Mouse (Mus musculus) left cerebral cortex, postnatal 25 days (tissue): Measurements from ENCODE around the gene Zfp622. TPM values are rescaled to one million over a fixed set of nuclear protein-coding genes. Genes with fewer than 3 reads are reported as not detected.

ENCODE experiments used
- DNase-seq, 2 experiments: peaks; one replicate each; pipeline ENCODE4 v3.0.0; 2022; ENCODE audit warnings: low spot score in 2 of 2, mixed read lengths in 1 of 2
- intact Hi-C: fragments of 180-260 bp; cut with DNase I; formaldehyde crosslinking; loops from one replicate; pipeline ENCODE4 v1.15.1; 2025
- total RNA-seq, 2 experiments: library from RNA; stranded (reverse); gene quantifications; 2 replicates each; pipeline ENCODE4 v1.2.3; 2021

The Zfp622 gene
- total RNA-seq, result 10 to 100 TPM; 42.5 to 42.6 TPM

DNA sequence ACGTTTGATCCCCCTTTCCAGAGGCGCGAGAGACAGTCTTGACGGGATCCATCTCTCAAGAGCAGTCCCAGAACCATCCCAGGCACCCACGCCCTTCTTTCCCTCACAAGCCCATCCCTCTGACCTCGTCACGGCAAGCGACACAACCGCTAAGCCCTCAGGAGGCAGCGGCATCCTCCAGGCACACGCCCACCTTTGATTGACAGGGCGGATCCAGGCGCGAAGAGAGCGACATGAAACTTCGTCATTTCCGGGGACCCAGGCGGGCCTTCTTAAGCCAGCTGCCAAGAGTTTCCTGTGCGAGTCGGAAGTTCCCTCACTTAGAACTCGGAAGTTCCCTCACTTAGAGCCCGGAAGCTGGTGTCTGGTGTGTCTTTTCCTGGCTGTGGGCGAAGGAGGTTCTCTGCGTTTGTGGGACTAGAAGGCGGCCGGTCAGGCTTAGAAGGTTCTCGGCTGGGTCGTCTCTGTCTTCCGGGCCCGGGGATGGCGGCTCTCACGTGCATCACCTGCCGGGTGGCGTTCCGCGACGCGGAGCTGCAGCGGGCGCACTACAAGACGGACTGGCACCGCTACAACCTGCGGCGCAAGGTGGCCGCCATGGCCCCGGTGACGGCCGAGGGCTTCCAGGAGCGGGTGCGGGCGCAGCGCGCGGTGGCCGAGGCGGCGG is at the start of gene Zfp622:
Gene Zfp622, plus strand, starts transcription at position 300 of the 667 bp plus-strand sequence.
- intact Hi-C loops, result no loop called here
- peak; percentile 95 to 99 for DNase-seq

DNA sequence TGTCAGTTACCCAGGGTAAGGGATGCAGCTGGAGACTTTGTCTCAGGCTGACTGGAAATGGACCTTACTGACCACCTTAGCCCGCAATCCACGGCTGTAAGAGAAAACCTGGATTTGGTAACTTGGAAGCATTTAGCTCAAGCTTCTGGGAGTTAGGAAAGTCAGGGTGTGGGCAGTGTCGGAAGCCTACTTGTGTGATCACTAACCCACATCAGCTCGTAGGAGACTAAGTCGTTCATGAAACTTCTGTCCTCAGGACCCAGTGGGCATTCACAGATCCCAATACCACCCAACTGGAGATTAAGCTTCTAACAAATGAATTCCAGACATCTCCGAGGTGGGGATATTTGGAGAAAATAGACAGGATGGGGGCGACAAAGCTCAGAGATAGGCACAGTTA is 49.8 kb upstream of the Zfp622 start:
- intact Hi-C loops, result no loop called here
- DNase-seq, result no peak

DNA sequence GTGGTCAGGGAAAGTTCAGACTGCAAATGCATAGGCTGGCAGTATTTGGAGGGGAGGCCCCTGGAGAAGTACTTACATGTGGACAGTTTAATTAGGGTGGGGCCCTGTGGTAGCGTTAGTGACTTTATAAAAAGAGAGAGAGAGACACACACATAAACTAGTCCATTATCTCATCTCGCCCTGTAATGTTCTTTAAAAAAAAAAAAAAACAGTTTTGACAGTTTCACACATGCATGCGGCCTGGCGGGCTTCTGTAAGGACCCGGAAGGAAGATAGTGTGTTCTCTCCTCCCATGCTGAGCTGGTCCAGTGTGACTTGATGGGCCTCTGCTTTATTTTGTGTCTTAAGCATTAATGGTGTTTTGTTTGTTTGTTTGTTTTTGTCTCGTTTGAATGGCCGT is 45.7 kb upstream of the Zfp622 start:
- intact Hi-C loops, result no loop called here
- no peak for DNase-seq

DNA sequence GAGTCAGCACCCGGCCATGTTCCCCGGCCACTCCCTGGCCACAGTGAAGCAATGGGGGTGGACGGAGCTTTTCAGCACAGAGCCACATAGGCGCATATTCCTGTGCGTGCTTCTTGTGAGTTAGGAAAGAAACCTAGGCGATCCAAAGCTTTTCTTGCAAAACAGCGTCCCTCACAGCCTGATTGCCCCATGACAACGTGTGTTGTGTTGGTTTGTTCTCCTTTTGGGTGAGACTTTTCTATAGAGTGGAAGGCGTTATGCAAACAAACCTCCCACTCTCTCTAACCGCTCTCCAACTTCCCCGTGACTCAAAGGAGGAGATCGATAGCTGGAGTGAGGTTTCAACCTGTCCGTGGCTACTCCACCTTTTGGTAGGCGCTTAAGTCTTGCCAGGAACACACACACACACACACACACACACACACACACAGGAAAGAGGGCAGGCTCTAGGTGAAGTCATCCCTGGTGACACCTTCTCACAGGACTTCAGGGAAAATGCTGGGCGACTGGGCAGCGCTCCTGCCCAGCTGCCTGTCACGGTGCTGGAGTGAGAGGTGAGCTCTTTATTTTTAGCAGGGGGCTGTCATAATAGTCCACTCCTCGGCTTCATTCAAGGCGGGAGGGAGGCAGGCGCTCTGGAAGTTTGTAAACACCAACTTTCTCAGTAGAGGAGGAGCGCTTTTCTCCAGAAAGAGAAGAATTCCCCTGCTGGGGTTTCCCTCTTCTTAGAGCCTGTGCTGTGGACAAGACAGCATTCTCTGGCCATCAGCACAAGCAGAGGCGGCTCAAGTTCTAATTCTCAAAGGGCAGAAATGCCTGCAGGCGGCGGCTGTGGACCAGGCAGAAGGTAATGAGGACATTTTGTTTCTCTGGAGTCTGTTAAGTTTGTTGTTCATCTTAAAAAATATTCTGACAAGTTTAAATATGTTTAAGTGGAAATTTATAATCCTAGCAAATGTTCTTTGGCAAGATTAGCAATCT is 43.5 kb upstream of the Zfp622 start:
- intact Hi-C loops, result no loop called here
- peak in 1 of 2 experiments; percentile 20 for DNase-seq

DNA sequence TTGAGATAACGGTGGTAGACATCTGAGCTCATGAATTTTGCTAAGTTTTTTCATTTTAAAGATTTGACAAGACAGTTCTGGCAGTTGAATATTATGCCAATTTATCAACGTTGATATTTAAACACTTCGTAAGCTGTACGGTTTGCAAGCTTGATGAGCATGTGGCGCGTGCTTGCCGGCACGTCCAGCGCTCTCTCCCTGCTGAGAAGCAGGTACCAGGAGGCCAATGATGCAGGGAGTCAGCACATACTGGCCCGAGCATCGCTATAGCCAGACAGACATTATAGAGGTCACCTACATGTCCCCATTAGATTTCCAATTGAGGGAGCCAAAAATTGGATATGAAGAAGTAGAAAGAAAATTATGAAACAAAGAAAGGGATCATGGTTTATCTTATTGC is 42.7 kb upstream of the Zfp622 start:
- intact Hi-C loops, result no loop called here
- DNase-seq, result no peak

DNA sequence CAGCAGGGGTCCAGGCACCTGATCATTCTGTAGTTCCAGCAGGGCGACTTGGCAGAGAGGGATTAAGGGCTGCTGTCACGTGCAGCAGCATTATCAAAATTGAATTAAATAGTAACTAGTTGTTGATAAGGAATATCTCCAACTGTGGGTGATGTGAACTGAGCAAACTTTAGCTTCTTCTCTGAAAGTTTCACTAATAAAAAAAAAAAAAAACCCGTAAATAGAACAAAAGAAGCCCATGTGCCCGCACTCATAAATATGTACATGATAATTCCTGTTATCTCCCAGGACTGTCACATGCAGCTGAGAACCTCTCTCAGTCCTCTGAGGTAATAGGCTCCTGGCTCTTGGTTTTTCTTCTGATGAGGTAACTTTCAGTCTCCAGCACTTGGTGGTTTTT is 41.8 kb upstream of the Zfp622 start:
- DNase-seq, result no peak
- intact Hi-C loops, result no loop called here

DNA sequence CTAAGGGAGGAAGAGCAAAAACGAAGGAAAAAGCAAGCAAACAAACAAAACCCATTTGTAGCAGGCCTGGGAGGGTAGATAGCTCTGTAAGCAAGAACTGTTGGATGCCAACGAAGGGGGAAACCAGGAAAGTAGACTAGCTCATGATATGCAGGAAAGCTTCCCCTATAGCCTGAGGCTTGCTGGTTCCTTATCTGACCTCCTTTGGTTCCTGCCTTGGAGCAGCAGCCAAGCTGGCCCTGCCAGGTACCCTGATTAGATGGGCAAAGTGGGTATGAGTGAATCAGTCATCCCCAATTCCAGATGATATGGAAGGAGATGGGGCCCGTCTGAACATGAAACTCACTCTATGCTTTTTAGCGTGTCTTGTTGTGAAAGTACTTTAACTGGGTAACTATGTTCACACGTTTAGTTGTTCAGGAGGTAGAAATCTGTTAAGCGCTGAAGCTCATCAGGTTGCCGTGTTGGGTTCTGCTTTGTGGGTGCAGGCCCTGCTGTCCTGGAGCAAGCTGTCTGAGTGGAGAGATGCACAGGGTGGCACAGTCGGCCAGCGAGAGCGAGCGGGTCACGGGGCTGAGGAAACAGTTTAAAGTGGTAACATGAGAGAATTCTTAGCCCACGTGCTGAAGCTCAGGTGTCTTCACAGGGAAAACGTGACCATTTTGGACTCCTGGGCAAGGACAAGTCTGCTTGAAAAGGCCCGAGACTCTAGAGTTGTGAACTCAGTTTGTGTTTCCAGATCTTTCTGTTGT is 40.6 kb upstream of the Zfp622 start:
- DNase-seq, result no peak
- intact Hi-C loops, result no loop called here

DNA sequence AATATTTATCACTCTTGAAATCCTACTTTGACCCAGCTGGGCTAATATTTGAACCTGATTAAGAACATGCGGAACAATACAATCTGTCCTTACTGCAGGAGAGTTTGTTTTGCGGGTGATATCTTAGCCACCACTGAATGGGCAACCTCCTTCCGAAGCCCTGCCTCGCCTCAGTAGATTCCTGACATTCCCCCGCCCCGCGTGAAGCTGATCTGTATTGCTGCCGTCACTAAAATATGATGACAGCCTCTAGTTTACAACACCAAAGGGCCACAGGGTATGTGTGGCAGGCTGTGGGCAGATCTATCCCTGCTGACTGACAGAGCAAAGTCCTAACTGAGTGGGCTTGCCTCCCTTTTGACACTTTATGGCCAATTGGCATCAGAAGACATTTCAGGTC is 38.9 kb upstream of the Zfp622 start:
- no peak for DNase-seq
- intact Hi-C loops, result no loop called here

DNA sequence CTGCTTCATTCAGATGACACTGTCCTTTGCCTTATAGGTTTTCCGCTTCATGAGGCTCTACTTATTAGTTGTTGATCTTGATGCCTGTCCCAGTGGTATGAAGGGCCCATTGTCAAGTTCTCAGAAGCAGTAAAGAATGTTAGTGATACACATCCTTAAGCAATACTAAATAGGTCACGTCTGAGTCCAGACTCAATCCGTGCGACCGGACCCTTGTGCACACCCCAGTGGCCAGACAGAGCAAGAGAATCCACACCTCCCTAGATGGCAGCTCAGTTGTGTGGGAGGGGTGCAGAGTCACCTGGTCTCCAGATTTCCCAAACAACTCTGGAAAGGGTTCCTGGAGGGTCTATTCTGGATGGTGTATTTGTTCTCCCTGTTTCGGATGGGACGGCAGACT is 37.7 kb upstream of the Zfp622 start:
- DNase-seq, result no peak
- intact Hi-C loops, result no loop called here

DNA sequence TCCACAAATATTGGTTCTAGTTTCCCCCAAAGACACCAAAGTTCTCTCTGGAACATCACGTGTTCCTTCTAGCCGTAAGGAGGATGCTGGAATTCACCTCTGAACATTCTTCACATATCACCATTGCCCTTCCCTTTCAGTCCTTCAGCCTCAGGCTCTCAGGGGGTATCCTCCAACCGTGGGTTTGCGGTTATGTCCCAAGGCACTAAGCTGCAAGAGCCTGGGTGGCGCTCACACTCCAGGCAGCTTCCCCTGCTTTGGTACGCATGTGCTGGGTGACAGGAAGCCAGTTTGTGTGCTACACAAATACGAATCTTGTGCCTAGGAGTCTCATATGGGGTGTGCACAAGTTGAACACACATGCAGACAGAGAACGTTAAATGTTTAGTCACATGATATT is 36.8 kb upstream of the Zfp622 start:
- no peak for DNase-seq
- intact Hi-C loops, result no loop called here

DNA sequence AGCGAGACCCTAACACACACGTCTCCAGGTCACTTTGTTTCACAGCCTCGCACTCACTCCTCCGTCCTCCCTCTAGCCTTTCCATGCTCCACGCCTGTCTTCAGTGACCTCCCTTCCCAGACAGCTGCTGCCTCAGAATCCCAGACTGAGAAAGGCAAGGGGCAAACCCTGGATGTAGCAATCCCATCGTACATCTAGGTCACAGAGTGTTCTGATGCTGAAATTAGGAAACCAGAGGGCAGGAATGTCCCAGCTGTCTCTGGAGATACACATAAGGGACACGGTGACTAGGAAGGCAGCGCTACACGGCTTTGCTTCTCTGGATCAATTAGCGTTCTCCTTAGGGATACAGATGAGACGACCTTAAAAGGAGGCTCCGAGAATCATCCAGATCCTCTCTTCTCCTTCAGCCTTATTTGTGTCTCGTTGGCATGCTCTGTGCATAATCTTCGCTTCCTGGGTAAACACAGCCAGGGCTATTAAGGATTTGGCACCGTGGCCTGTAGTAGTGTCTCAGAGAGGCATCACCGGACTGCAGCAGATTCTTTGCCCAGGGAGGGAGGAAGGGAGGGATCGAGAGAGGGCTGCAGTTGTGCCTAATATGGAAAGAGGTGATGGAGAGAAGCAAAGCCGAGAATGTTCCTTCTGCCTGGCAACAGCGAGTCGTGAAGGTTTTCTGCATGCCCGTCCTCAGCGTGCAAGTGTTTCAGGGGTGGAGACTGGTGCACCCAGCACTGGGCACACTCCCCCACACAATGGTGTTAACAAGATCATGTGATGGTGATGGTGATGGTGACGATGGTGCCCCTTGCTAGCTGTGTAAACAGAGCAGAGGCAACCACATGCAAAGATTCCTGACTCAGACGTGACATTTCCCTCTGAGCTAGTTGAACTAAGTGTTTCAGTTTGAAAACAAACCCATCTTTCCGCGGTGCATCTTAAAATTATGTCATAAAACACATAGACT is 35.6 kb upstream of the Zfp622 start:
- peak in 1 of 2 experiments; percentile 41 for DNase-seq
- intact Hi-C loops, result no loop called here

DNA sequence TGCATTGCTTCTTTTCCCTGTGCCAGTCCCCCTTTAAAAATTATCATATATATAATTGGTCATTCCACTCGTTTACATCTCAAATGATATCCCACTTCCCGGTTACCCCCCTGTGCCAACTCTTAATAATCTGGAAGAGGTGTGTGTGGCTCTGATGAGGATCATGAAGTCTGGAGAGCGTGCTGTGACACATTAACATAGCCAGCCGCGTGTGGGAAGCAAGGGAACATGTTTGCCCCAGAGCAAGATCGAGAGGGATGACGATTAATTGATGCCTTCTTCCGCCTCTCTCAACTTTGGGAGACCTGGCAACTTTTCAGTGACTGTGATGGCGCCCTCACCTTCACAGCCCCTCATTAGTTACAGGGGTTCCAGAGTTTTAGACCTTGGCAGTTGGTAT is 34.5 kb upstream of the Zfp622 start:
- intact Hi-C loops, result loop anchor here (10.0 kb wide), 2 partner anchors 525 to 1355 kb away; no protein-coding TSS in a partner anchor
- DNase-seq, result no peak

DNA sequence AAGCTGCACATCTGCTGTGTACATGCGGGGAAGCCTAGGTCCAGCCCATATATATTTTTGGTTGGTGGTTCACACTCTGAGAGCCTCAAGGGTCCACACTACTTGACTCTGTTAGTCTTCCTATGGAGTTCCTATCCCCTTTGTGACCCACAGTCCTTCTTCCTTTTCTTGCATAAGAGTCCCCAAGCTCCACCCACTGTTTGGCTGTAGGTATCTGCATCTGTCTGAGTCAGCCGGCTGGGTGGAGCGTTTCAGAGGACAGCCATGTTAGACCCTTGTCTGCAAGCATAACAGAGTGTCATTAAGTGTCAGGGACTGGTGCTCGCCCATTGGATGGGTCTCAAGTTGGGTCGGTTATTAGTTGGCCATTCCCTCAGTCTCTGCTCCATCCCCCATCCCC is 33.6 kb upstream of the Zfp622 start:
- intact Hi-C loops, result loop anchor here (10.0 kb wide), 2 partner anchors 526 to 1356 kb away; no protein-coding TSS in a partner anchor

DNA sequence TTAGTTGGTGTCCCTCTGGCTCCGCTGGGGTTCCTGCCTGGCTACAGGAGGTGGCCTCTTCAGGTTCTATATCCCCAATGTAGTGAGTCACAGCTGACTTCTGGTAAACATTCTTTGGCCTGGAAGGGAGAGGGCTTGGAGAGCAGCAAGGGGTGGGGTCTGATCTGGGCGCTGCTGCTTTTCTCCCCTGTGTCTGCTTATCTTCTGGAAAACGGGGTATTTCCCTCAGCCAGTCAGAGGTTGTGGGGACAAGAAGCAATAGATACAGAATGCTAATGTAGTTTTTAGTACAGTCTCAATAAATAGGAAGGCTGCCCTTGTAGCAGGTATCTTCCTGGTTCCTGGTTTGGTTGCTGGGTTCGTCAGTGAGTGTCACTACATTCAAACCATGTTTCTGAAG is 33.1 kb upstream of the Zfp622 start:
- DNase-seq, result no peak
- intact Hi-C loops, result loop anchor here (10.0 kb wide), 2 partner anchors 526 to 1356 kb away; no protein-coding TSS in a partner anchor

More for the DNA sequence above, 33.6 kb upstream of the Zfp622 start:
- DNase-seq, result no peak

DNA sequence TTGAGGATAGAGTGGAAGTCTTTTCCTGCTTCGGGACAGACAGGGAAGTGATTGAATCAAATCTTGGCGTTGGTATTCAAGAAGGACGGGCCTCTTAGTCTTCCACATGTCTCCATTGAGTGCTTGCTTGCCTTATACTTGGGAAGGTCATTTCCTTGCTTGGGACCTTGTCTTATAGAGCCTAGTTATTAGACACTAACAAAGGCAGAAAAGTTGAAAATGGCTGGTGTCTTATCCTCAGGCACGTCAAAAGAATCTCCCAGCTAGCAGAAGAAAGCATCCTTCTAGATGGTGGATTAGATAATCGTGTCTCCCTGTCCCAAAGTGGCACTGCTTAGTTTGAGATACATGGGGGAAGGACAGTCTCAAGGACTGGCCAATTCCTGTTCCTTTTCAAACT is 28.2 kb upstream of the Zfp622 start:
- intact Hi-C loops, result loop anchor here (2.0 to 10.0 kb wide), 4 partner anchors 149 to 1361 kb away; no protein-coding TSS in a partner anchor

DNA sequence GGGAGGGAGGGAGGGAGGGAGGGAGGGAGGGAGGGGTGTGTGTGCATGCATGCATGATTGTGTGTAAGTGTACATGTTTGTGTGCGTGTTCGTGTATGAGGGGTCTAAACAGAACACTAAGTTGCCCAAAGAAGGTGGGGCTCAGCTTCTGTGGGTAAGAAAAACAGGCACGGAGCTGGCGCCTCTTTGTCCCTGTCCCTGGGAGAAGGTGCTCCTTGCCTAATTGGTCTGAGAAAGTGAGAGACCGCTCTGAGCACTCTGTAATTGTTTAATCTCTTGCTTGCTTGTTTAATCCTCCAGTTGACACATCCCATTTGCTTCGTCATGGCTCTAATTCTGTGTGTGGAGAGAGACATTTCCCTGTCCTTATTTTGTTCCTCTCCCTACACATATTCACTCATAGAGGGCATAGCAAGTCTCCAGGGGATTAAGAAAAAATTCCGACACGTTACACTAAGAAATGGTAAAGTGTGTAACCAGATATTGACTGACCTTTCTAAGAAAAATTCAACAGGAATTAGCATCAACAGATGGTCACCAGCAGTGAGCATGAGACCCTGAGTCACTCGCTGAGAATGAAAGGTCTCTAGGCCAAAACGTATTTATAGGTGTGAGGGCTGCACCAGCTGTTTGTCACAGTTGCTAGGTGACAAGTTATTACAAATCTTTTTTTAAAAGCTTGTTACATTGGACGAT is 27.6 kb upstream of the Zfp622 start:
- DNase-seq, result no peak

More for the DNA sequence above, 28.2 kb upstream of the Zfp622 start:
- DNase-seq, result no peak

DNA sequence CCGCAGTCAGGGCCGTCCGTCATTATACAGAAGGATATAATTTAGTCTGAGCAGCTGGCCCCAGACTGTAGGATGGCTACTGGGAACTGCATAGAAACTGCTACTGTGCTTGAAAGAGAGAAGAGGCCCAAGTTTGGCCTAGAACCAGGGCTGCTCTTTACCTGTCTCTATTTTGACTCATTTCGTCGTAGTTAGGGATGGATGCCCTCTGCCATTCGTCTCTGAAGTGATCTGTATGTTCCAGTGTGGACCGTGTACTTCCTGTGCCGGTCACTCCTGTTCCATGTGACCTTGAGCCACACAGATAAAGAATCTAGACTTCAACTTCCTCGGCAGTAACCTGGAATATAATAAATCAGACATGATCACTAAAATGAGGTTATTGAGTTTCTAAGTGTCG is 26.5 kb upstream of the Zfp622 start:
- intact Hi-C loops, result loop anchor here (2.0 to 10.0 kb wide), 4 partner anchors 151 to 1363 kb away; no protein-coding TSS in a partner anchor
- DNase-seq, result no peak

More for the DNA sequence above, 27.6 kb upstream of the Zfp622 start:
- intact Hi-C loops, result loop anchor here (2.0 to 10.0 kb wide), 4 partner anchors 150 to 1362 kb away; no protein-coding TSS in a partner anchor

DNA sequence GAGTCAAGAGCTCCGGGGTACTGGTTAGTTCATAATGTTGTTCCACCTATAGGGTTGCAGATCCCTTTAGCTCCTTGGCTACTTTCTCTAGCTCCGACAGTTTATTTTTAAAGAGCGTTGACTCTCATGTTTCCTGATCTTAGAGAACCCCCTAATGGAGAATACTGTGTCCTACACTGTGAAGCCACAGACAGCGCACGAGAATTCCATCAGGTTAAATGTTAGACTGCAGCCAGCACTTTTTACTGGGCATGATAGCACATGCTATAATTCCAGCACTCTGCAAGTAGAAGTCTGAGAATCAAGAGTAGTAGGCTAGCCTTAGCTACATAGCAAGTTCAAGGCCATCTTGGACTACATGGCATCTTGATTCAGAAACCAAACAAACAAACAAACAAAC is 24.8 kb upstream of the Zfp622 start:
- DNase-seq, result peak in 1 of 2 experiments; percentile 64
- intact Hi-C loops, result loop anchor here (5.0 to 10.0 kb wide), 3 partner anchors 227 to 1365 kb away; no protein-coding TSS in a partner anchor
